Mouse (Mus musculus) liver, postnatal 0 days (tissue): Measurements from ENCODE around the gene Tmem120b. TPM values are rescaled to one million over a fixed set of nuclear protein-coding genes. Genes with fewer than 3 reads are reported as not detected.

ENCODE experiments used
- ATAC-seq: fragments of 200-750 bp; cut with Nextera tagmentation; 2 replicates; pipeline ENCODE4 v1.8.0; 2017; ENCODE audit warnings: mild to moderate bottlenecking, moderate library complexity
- DNase-seq: peaks from one replicate; pipeline ENCODE4 v3.0.0-alpha.2; 2016
- H3K27ac ChIP-seq: fragments of 300-500 bp; sonication (generic); 2 replicates; pipeline ENCODE4 v1.5.1; 2014; ENCODE audit warnings: antibody characterized with exemption, moderate library complexity, mild to moderate bottlenecking, low read depth
- H3K27me3 ChIP-seq: fragments of 300-500 bp; sonication (generic); 2 replicates; pipeline ENCODE4 v1.6.1; 2014; ENCODE audit warnings: low read length, control low read depth, mixed read lengths; ENCODE audit not compliant: insufficient read depth
- H3K36me3 ChIP-seq: fragments of 300-500 bp; sonication (generic); replicated peaks from 2 replicates; pipeline ENCODE4 v1.6.1; 2014; ENCODE audit warnings: mild to moderate bottlenecking, control low read depth, low read length, moderate library complexity, mixed read lengths; ENCODE audit not compliant: insufficient read depth
- H3K4me1 ChIP-seq: fragments of 300-500 bp; sonication (generic); 2 replicates; pipeline ENCODE4 v1.6.1; 2014; ENCODE audit warnings: antibody characterized with exemption, mild to moderate bottlenecking, control low read depth; ENCODE audit not compliant: insufficient read depth
- H3K4me2 ChIP-seq: fragments of 300-500 bp; sonication (generic); 2 replicates; pipeline ENCODE4 v1.6.1; 2014; ENCODE audit warnings: low read depth, mild to moderate bottlenecking, low read length, moderate library complexity, mixed read lengths
- H3K4me3 ChIP-seq: fragments of 300-500 bp; sonication (generic); 2 replicates; pipeline ENCODE4 v1.5.1; 2014; ENCODE audit warnings: low read depth, low read length
- H3K9ac ChIP-seq: fragments of 300-500 bp; sonication (generic); replicated peaks from 2 replicates; pipeline ENCODE4 v1.6.1; 2014; ENCODE audit warnings: mild to moderate bottlenecking, moderate library complexity
- H3K9me3 ChIP-seq: fragments of 300-500 bp; sonication (generic); 2 replicates; pipeline ENCODE4 v1.6.1; 2016; ENCODE audit warnings: mild to moderate bottlenecking, control low read depth, low read length, mixed read lengths
- CTCF ChIP-seq: sonication (generic); IDR thresholded peaks from 2 replicates; pipeline ENCODE4 v1.5.1; 2016; ENCODE audit warnings: antibody characterized with exemption, low read depth
- EP300 ChIP-seq: IDR thresholded peaks from 2 replicates; pipeline ENCODE4 v1.6.1; 2016; ENCODE audit warnings: antibody characterized with exemption, low read depth, mild to moderate bottlenecking
- WGBS: fragments of 180-500 bp; shearing (Covaris S2); extraction: QIAGEN DNeasy Blood & Tissue Kit; methylation state at CpG from one replicate; pipeline ENCODE4 v1.1.7; 2014; ENCODE audit not compliant: insufficient replicate concordance; 5-methylcytosine and 5-hydroxymethylcytosine counted together
- polyA plus RNA-seq: library from polyadenylated mRNA; unstranded; fragments of >200 nt; fragmentation: Nextera tagmentation; extraction: Ambion mirVana; gene quantifications from 2 replicates; pipeline ENCODE4 v1.2.1, GENCODE M21; 2015

Gene Tmem120b
- polyA plus RNA-seq, 1 experiment from 2014 or later, result 12.8 TPM

GRCm38 (mm10) chr5:123152901-123153300 lies 84.7 kb downstream of the Tmem120b start:
- Histone ChIP-seq H3K36me3 (peaks cover 71% of the 10 kb centered on the region), H3K27ac (no peak overlapping the region), H3K9ac (no peak overlapping the region), H3K4me2 (0 out of 2 replicates have a peak overlapping the region, but pooled peaks have one; percentile 30), H3K9me3 (no peaks in the 10 kb centered on the region), H3K27me3 (no peaks in the 10 kb centered on the region), H3K4me1 (peaks cover 37% of the 10 kb centered on the region), H3K4me3 (no peak overlapping the region)
- ATAC-seq, result no peak
- no peak for DNase-seq
- WGBS, result 67% methylated on average over 1 of the region's 1 CpGs
- no peak for TF ChIP-seq EP300
- TF ChIP-seq CTCF, result no peak

- Histone ChIP-seq H3K9me3 (no peaks in the 10 kb centered on the region), H3K4me2 (no peak overlapping the region), H3K27ac (no peak overlapping the region), H3K4me1 (peaks cover 16% of the 10 kb centered on the region), H3K4me3 (no peak overlapping the region), H3K27me3 (no peaks in the 10 kb centered on the region), H3K36me3 (peaks cover 81% of the 10 kb centered on the region), H3K9ac (no peak overlapping the region)
- DNase-seq (peak; percentile 80), ATAC-seq (peak; percentile 51)
- 53% methylated on average over 7 of the region's 7 CpGs for WGBS
- no peak for TF ChIP-seq EP300
- peak; percentile 92 for TF ChIP-seq CTCF
Measured at GRCm38 (mm10) chr5:123155425-123155824, 87.2 kb downstream of the Tmem120b start.

GRCm38 (mm10) chr5:123156763-123157162 lies 88.5 kb downstream of the Tmem120b start:
- peak; percentile 34 for DNase-seq
- no peak for ATAC-seq
- WGBS, result 89% methylated on average over 12 of the region's 12 CpGs
- Histone ChIP-seq H3K4me3 (no peak overlapping the region), H3K4me2 (no peak overlapping the region), H3K9ac (no peak overlapping the region), H3K27ac (no peak overlapping the region), H3K27me3 (no peaks in the 10 kb centered on the region), H3K36me3 (peaks cover 89% of the 10 kb centered on the region), H3K4me1 (peaks cover 4% of the 10 kb centered on the region), H3K9me3 (no peaks in the 10 kb centered on the region)
- TF ChIP-seq CTCF, result peak; percentile 65
- no peak for TF ChIP-seq EP300

- H3K9me3 ChIP-seq, result no peaks in the 10 kb centered on the region
- DNase-seq (no peak), ATAC-seq (no peak)
- no peak overlapping the region for H3K4me2 ChIP-seq
- H3K27me3 ChIP-seq, result no peaks in the 10 kb centered on the region
- H3K27ac ChIP-seq, result no peak overlapping the region
- TF ChIP-seq CTCF (no peak), EP300 (no peak)
- peaks cover 88% of the 10 kb centered on the region for H3K36me3 ChIP-seq
- 79% methylated on average over 4 of the region's 4 CpGs for WGBS
- no peak overlapping the region for H3K4me3 ChIP-seq
- H3K9ac ChIP-seq, result no peak overlapping the region
- H3K4me1 ChIP-seq, result no peaks in the 10 kb centered on the region
Measured at GRCm38 (mm10) chr5:123157972-123158371, 89.8 kb downstream of the Tmem120b start.

- Histone ChIP-seq H3K27ac (no peak overlapping the region), H3K27me3 (no peaks in the 10 kb centered on the region), H3K4me3 (no peak overlapping the region), H3K4me1 (no peaks in the 10 kb centered on the region), H3K9ac (no peak overlapping the region), H3K9me3 (no peaks in the 10 kb centered on the region), H3K36me3 (peaks cover 91% of the 10 kb centered on the region), H3K4me2 (no peak overlapping the region)
- 91% methylated on average over 4 of the region's 4 CpGs for WGBS
- ATAC-seq, result no peak
- TF ChIP-seq EP300 (no peak), CTCF (no peak)
- DNase-seq, result no peak
Measured at GRCm38 (mm10) chr5:123159446-123159845, 91.2 kb downstream of the Tmem120b start.

GRCm38 (mm10) chr5:123159866-123160265 lies 91.7 kb downstream of the Tmem120b start:
- Histone ChIP-seq H3K4me3 (no peak overlapping the region), H3K36me3 (peaks cover 90% of the 10 kb centered on the region), H3K4me1 (no peaks in the 10 kb centered on the region), H3K27me3 (no peaks in the 10 kb centered on the region), H3K9me3 (no peaks in the 10 kb centered on the region), H3K4me2 (no peak overlapping the region), H3K9ac (no peak overlapping the region), H3K27ac (no peak overlapping the region)
- TF ChIP-seq CTCF (no peak), EP300 (no peak)
- ATAC-seq (no peak), DNase-seq (no peak)
- WGBS, result 92% methylated on average over 15 of the region's 15 CpGs

- no peak overlapping the region for H3K4me3 ChIP-seq
- ATAC-seq, result no peak
Measured at GRCm38 (mm10) chr5:123160341-123160740, 92.1 kb downstream of the Tmem120b start.

More at GRCm38 (mm10) chr5:123160341-123160740, 92.1 kb downstream of the Tmem120b start:
- peaks cover 85% of the 10 kb centered on the region for H3K36me3 ChIP-seq
- no peaks in the 10 kb centered on the region for H3K27me3 ChIP-seq
- no peak for DNase-seq
- no peak overlapping the region for H3K9ac ChIP-seq
- H3K4me1 ChIP-seq, result no peaks in the 10 kb centered on the region
- H3K9me3 ChIP-seq, result no peaks in the 10 kb centered on the region
- H3K27ac ChIP-seq, result no peak overlapping the region
- TF ChIP-seq CTCF, result no peak
- no peak for TF ChIP-seq EP300
- whole genome bisulfite sequencing, result 80% methylated on average over 14 of the region's 15 CpGs
- no peak overlapping the region for H3K4me2 ChIP-seq
